Mouse (Mus musculus) limb, embryonic 13.5 days (tissue): Measurements from ENCODE around the gene Trim56. TPM values are rescaled to one million over a fixed set of nuclear protein-coding genes. Genes with fewer than 3 reads are reported as not detected.
A peak's percentile ranks its signal among the peaks of the same experiment; 100 is the strongest.

ENCODE experiments used
- ATAC-seq: fragments of 200-750 bp; cut with Nextera tagmentation; 2 replicates; pipeline ENCODE4 v1.8.0; 2017; ENCODE audit warnings: low read depth, moderate number of reproducible peaks, moderate TSS enrichment; ENCODE audit not compliant: low FRiP score
- H3K27ac ChIP-seq: fragments of 300-500 bp; sonication (generic); 2 replicates; pipeline ENCODE4 v1.5.1; 2015; ENCODE audit warnings: inconsistent platforms, mild to moderate bottlenecking, moderate library complexity
- H3K27me3 ChIP-seq: fragments of 300-500 bp; sonication (generic); 2 replicates; pipeline ENCODE4 v1.6.1; 2015; ENCODE audit warnings: mild to moderate bottlenecking, inconsistent platforms
- H3K36me3 ChIP-seq: fragments of 300-500 bp; sonication (generic); 2 replicates; pipeline ENCODE4 v1.6.1; 2015; ENCODE audit warnings: inconsistent platforms, mild to moderate bottlenecking, moderate library complexity
- H3K4me1 ChIP-seq: fragments of 300-500 bp; sonication (generic); 2 replicates; pipeline ENCODE4 v1.6.1; 2015; ENCODE audit warnings: inconsistent platforms
- H3K4me2 ChIP-seq: fragments of 300-500 bp; sonication (generic); replicated peaks from 2 replicates; pipeline ENCODE4 v1.6.1; 2015; ENCODE audit warnings: inconsistent platforms, mild to moderate bottlenecking, moderate library complexity
- H3K4me3 ChIP-seq: fragments of 300-500 bp; sonication (generic); 2 replicates; pipeline ENCODE4 v1.5.1; 2015; ENCODE audit warnings: moderate library complexity, mild to moderate bottlenecking, inconsistent platforms
- H3K9ac ChIP-seq: fragments of 300-500 bp; sonication (generic); 2 replicates; pipeline ENCODE4 v1.6.1; 2015; ENCODE audit warnings: mild to moderate bottlenecking, inconsistent platforms
- H3K9me3 ChIP-seq: fragments of 300-500 bp; sonication (generic); 2 replicates; pipeline ENCODE4 v1.6.1; 2016; ENCODE audit warnings: inconsistent platforms
- WGBS: fragments of 180-500 bp; shearing (Covaris S2); methylation state at CpG from one replicate; pipeline ENCODE4 v1.1.7; 2015; 5-methylcytosine and 5-hydroxymethylcytosine counted together
- polyA plus RNA-seq: library from polyadenylated mRNA; unstranded; fragments of >200 nt; fragmentation: Nextera tagmentation; extraction: Ambion mirVana; gene quantifications from 2 replicates; pipeline ENCODE4 v1.2.1, GENCODE M21; 2015

The Trim56 gene
- polyA plus RNA-seq, 1 experiment from 2014 or later, result 6.9 TPM

GRCm38 (mm10) chr5:137072079-137072960 lies 43.7 kb downstream of the Trim56 start, which contains the start of gene Serpine1:
Gene Serpine1, minus strand, starts transcription at chr5:137072268.
- H3K9me3 ChIP-seq, result no peaks in the 10 kb centered on the region
- peak within 1 kb of the TSS; percentile 63 for H3K4me2 ChIP-seq
- no peaks in the 10 kb centered on the region for H3K27me3 ChIP-seq
- peaks cover 24% of the 10 kb centered on the region for H3K4me1 ChIP-seq
- H3K9ac ChIP-seq, result no peak within 1 kb of the TSS; the same call in 1 of the 2 replicates
- H3K36me3 ChIP-seq, result no peaks in the 10 kb centered on the region
- peak within 1 kb of the TSS; percentile 36 for H3K4me3 ChIP-seq
- H3K27ac ChIP-seq, result peak within 1 kb of the TSS; percentile 77
- peak; percentile 96 for ATAC-seq
- WGBS, result 19% methylated on average over 23 of the region's 23 CpGs

GRCm38 (mm10) chr5:137070881-137071605 lies 45.0 kb downstream of the Trim56 start:
- Histone ChIP-seq H3K27ac (no peak overlapping the region), H3K4me1 (peaks cover 20% of the 10 kb centered on the region), H3K4me2 (peak overlapping the region; percentile 63), H3K27me3 (no peaks in the 10 kb centered on the region), H3K9ac (no peak overlapping the region), H3K4me3 (no peak overlapping the region), H3K9me3 (no peaks in the 10 kb centered on the region), H3K36me3 (no peaks in the 10 kb centered on the region)
- no peak for ATAC-seq
- 90% methylated on average over 19 of the region's 19 CpGs for WGBS

- H3K36me3 ChIP-seq, result no peaks in the 10 kb centered on the region
- H3K4me1 ChIP-seq, result peaks cover 15% of the 10 kb centered on the region
- 71% methylated on average over 4 of the region's 4 CpGs for WGBS
- ATAC-seq, result no peak
- no peaks in the 10 kb centered on the region for H3K27me3 ChIP-seq
- H3K4me3 ChIP-seq, result no peak overlapping the region
- H3K9me3 ChIP-seq, result no peaks in the 10 kb centered on the region
- H3K9ac ChIP-seq, result no peak overlapping the region
- H3K4me2 ChIP-seq, result no peak overlapping the region
- no peak overlapping the region for H3K27ac ChIP-seq
These were observed 47.3 kb downstream of the Trim56 start for GRCm38 (mm10) chr5:137068711-137069110.

GRCm38 (mm10) chr5:137065923-137066322 lies 50.1 kb downstream of the Trim56 start:
- Histone ChIP-seq H3K27me3 (no peaks in the 10 kb centered on the region), H3K27ac (no peak overlapping the region), H3K4me2 (no peak overlapping the region), H3K4me1 (no peaks in the 10 kb centered on the region), H3K9ac (no peak overlapping the region), H3K9me3 (no peaks in the 10 kb centered on the region), H3K36me3 (no peaks in the 10 kb centered on the region), H3K4me3 (no peak overlapping the region)
- ATAC-seq, result no peak
- WGBS, result 75% methylated on average over 8 of the region's 8 CpGs

GRCm38 (mm10) chr5:137065454-137065853 lies 50.6 kb downstream of the Trim56 start:
- 66% methylated on average over 6 of the region's 6 CpGs for WGBS

GRCm38 (mm10) chr5:137062601-137063000 lies 53.4 kb downstream of the Trim56 start:
- Histone ChIP-seq H3K27ac (no peak overlapping the region), H3K36me3 (no peaks in the 10 kb centered on the region), H3K9ac (no peak overlapping the region), H3K4me2 (no peak overlapping the region), H3K27me3 (no peaks in the 10 kb centered on the region), H3K4me1 (no peaks in the 10 kb centered on the region), H3K4me3 (no peak overlapping the region), H3K9me3 (no peaks in the 10 kb centered on the region)
- ATAC-seq, result no peak
- 83% methylated on average over 5 of the region's 5 CpGs for WGBS

More at GRCm38 (mm10) chr5:137065454-137065853, 50.6 kb downstream of the Trim56 start:
- Histone ChIP-seq H3K9me3 (no peaks in the 10 kb centered on the region), H3K4me3 (no peak overlapping the region), H3K27me3 (no peaks in the 10 kb centered on the region), H3K4me1 (no peaks in the 10 kb centered on the region), H3K36me3 (no peaks in the 10 kb centered on the region), H3K4me2 (no peak overlapping the region), H3K27ac (no peak overlapping the region), H3K9ac (no peak overlapping the region)
- ATAC-seq, result no peak

- Histone ChIP-seq H3K4me2 (no peak overlapping the region), H3K4me3 (no peak overlapping the region), H3K27ac (no peak overlapping the region), H3K36me3 (no peaks in the 10 kb centered on the region), H3K27me3 (no peaks in the 10 kb centered on the region), H3K9me3 (no peaks in the 10 kb centered on the region), H3K9ac (no peak overlapping the region), H3K4me1 (no peaks in the 10 kb centered on the region)
- no peak for ATAC-seq
- 22% methylated on average over 12 of the region's 12 CpGs for WGBS
These were observed 54.1 kb downstream of the Trim56 start for GRCm38 (mm10) chr5:137061809-137062481.

Other genes with a start within 250 kb of the Trim56 start
- gene Col26a1, start 233.0 kb downstream of the Trim56 start, polyA plus RNA-seq, result 136 and 141 TPM in 2 replicates
- 60.4 and 65.8 TPM in 2 replicates for gene Ift22, start 208.1 kb downstream of the Trim56 start, polyA plus RNA-seq
- gene Fis1, start 162.9 kb downstream of the Trim56 start, polyA plus RNA-seq, result 263 and 274 TPM in 2 replicates
- gene Cldn15, start 149.6 kb downstream of the Trim56 start, polyA plus RNA-seq, result 0.10 and 0.20 TPM in 2 replicates
- gene Plod3, start 129.2 kb downstream of the Trim56 start, polyA plus RNA-seq, result 63.1 and 65.1 TPM in 2 replicates
- gene Znhit1, start 128.2 kb downstream of the Trim56 start, polyA plus RNA-seq, result 111 and 120 TPM in 2 replicates
- gene Vgf, start 89.8 kb downstream of the Trim56 start, polyA plus RNA-seq, result 0.08 and 0.11 TPM in 2 replicates
- 156 and 159 TPM in 2 replicates for gene Ap1s1, start 70.1 kb downstream of the Trim56 start, polyA plus RNA-seq
- 0.28 and 0.83 TPM in 2 replicates for gene Serpine1, start 43.9 kb downstream of the Trim56 start, polyA plus RNA-seq
- not detected in 2 replicates for gene Muc3, start 33.1 kb upstream of the Trim56 start, polyA plus RNA-seq
- gene Muc3a, start 96.2 kb upstream of the Trim56 start, polyA plus RNA-seq, result 0.10 TPM in 1 of 2 replicates, not detected in the other
- gene Ache, start 171.3 kb upstream of the Trim56 start, polyA plus RNA-seq, result 17.2 and 18.3 TPM in 2 replicates
- gene Ufsp1, start 178.4 kb upstream of the Trim56 start, polyA plus RNA-seq, result 8.4 and 9.6 TPM in 2 replicates
- gene Srrt, start 191.5 kb upstream of the Trim56 start, polyA plus RNA-seq, result 141 and 149 TPM in 2 replicates
- 104 and 107 TPM in 2 replicates for gene Trip6, start 198.2 kb upstream of the Trim56 start, polyA plus RNA-seq
- 17.2 and 17.9 TPM in 2 replicates for gene Slc12a9, start 217.4 kb upstream of the Trim56 start, polyA plus RNA-seq
- 76.5 and 82.3 TPM in 2 replicates for gene Ephb4, start 233.9 kb upstream of the Trim56 start, polyA plus RNA-seq